Mouse (Mus musculus): Measurements from ENCODE around the gene Acox2. TPM values are rescaled to one million over a fixed set of nuclear protein-coding genes. Genes with fewer than 3 reads are reported as not detected.

Acox2 gene
- 0.34 TPM in 1 of 2 replicates, not detected in the other for polyA plus RNA-seq (2014; fragmentation: Nextera tagmentation; extraction: Ambion mirVana)

- Histone ChIP-seq H3K9me3 (ENCODE audit: control insufficient read depth, low read depth, low read length) (no peaks in the 10 kb centered on the region), H3K4me1 (ENCODE audit: control insufficient read depth, insufficient read depth, low read length) (no peaks in the 10 kb centered on the region), H3K27me3 (ENCODE audit: control insufficient read depth, insufficient read depth, low read length) (no peaks in the 10 kb centered on the region), H3K36me3 (ENCODE audit: control insufficient read depth, insufficient read depth, low read length) (no peaks in the 10 kb centered on the region), H3K9ac (replicated peaks; ENCODE audit: low read depth, low read length) (no peak within 1 kb of the TSS), H3K4me2 (replicated peaks; ENCODE audit: low read depth, low read length) (no peak within 1 kb of the TSS), H3K27ac (ENCODE audit: low read length) (no peak within 1 kb of the TSS), H3K4me3 (ENCODE audit: low read depth, low read length) (no peak within 1 kb of the TSS)
- no peak for ATAC-seq (ENCODE audit: insufficient number of reproducible peaks, insufficient read depth, low FRiP score, low read depth)
- 77% methylated on average over 3 of the region's 3 CpGs for WGBS
These were observed at the start of gene Acox2 for GRCm38 (mm10) chr14:8259166-8259565. Acox2 (minus strand) TSS chr14:8259353.

DNA sequence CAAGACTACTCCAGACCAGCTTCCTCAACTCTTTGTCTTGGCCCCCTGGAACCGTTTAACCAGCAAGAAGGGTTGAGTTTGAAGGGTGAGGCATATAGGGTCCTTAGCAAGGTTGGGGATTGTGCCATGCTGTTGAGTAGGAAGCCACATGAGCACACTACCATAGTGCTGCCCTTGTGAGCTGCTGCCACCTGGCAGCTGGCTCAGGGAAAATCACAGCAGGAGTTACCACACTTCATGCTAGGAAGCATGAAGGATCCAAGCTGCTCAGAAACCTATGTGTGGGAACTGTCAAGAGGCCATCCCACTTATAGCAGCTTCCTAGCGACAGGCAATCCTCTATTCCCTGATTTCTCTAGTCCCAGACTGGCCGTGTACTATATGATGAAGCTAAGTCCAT is 49.5 kb upstream of the Acox2 start:
- Histone ChIP-seq H3K27ac (ENCODE audit: low read length) (no peak overlapping the region), H3K27me3 (ENCODE audit: control insufficient read depth, insufficient read depth, low read length) (no peaks in the 10 kb centered on the region), H3K4me2 (replicated peaks; ENCODE audit: low read depth, low read length) (no peak overlapping the region), H3K9me3 (ENCODE audit: control insufficient read depth, low read depth, low read length) (no peaks in the 10 kb centered on the region), H3K36me3 (ENCODE audit: control insufficient read depth, insufficient read depth, low read length) (no peaks in the 10 kb centered on the region), H3K4me1 (ENCODE audit: control insufficient read depth, insufficient read depth, low read length) (peaks cover 5% of the 10 kb centered on the region; the same call in 1 of the 2 replicates), H3K9ac (replicated peaks; ENCODE audit: low read depth, low read length) (no peak overlapping the region), H3K4me3 (ENCODE audit: low read depth, low read length) (no peak overlapping the region)
- whole genome bisulfite sequencing, result 76% methylated on average over 3 of the region's 3 CpGs
- ATAC-seq (ENCODE audit: insufficient number of reproducible peaks, insufficient read depth, low FRiP score, low read depth), result no peak

- Histone ChIP-seq H3K36me3 (ENCODE audit: control insufficient read depth, insufficient read depth, low read length) (no peaks in the 10 kb centered on the region), H3K9ac (replicated peaks; ENCODE audit: low read depth, low read length) (no peak overlapping the region), H3K27me3 (ENCODE audit: control insufficient read depth, insufficient read depth, low read length) (no peaks in the 10 kb centered on the region), H3K9me3 (ENCODE audit: control insufficient read depth, low read depth, low read length) (no peaks in the 10 kb centered on the region), H3K4me3 (ENCODE audit: low read depth, low read length) (no peak overlapping the region), H3K4me1 (ENCODE audit: control insufficient read depth, insufficient read depth, low read length) (peaks cover 5% of the 10 kb centered on the region; the same call in 1 of the 2 replicates), H3K4me2 (replicated peaks; ENCODE audit: low read depth, low read length) (no peak overlapping the region), H3K27ac (ENCODE audit: low read length) (no peak overlapping the region)
- WGBS, result 73% methylated on average over 6 of the region's 6 CpGs
- no peak for ATAC-seq (ENCODE audit: insufficient number of reproducible peaks, insufficient read depth, low FRiP score, low read depth)
These were observed 47.7 kb upstream of the Acox2 start for GRCm38 (mm10) chr14:8306884-8307283.

DNA sequence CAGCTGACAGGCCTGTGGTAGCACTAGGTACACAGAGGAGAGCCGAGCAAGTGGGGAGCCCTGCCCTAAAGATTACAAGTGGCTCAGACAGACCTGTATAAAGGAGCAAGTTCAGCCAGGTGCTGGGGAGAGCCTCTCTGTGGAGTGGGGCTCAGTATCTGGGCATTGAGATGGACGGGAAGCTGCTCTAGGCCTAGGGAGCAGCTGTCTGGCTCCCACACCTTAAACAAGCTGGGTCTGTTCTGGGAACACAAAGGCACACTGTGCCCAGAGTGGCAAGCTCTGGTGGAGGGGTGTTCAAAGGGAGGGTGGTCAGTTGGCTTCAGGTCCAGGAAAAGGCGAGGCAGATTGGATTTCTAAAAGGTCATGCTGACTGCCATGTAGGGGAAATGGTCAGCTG is 45.9 kb upstream of the Acox2 start:
- peaks cover 5% of the 10 kb centered on the region; the same call in 1 of the 2 replicates for H3K4me1 ChIP-seq (ENCODE audit: control insufficient read depth, insufficient read depth, low read length)
- no peak overlapping the region for H3K9ac ChIP-seq (replicated peaks; ENCODE audit: low read depth, low read length)
- H3K4me3 ChIP-seq (ENCODE audit: low read depth, low read length), result no peak overlapping the region
- WGBS, result 52% methylated on average over 3 of the region's 3 CpGs
- ATAC-seq (ENCODE audit: insufficient number of reproducible peaks, insufficient read depth, low FRiP score, low read depth), result peak; percentile 70
- no peaks in the 10 kb centered on the region for H3K9me3 ChIP-seq (ENCODE audit: control insufficient read depth, low read depth, low read length)
- no peaks in the 10 kb centered on the region for H3K36me3 ChIP-seq (ENCODE audit: control insufficient read depth, insufficient read depth, low read length)
- no peaks in the 10 kb centered on the region for H3K27me3 ChIP-seq (ENCODE audit: control insufficient read depth, insufficient read depth, low read length)
- no peak overlapping the region for H3K4me2 ChIP-seq (replicated peaks; ENCODE audit: low read depth, low read length)
- H3K27ac ChIP-seq (ENCODE audit: low read length), result no peak overlapping the region

DNA sequence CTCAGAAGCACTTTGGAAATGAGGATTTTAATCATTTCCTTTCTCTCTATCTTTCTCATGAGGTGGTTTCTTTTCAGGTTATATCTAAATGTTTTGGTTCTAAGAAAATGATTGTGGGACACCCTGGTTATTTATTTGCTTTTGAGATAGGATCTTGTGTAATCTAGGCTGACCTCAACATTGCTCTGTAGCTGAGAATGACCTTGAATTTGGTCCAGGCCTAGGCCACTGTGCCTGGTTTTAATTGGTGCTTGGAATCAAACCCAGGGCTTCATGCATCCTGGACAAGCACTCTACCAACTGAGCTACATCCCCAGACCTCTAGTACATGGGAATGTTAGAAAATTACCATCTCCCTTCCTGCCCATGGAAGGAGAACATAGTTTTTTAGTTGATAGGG is 44.9 kb upstream of the Acox2 start:
- ATAC-seq (ENCODE audit: insufficient number of reproducible peaks, insufficient read depth, low FRiP score, low read depth), result no peak
- Histone ChIP-seq H3K9ac (replicated peaks; ENCODE audit: low read depth, low read length) (no peak overlapping the region), H3K27me3 (ENCODE audit: control insufficient read depth, insufficient read depth, low read length) (no peaks in the 10 kb centered on the region), H3K36me3 (ENCODE audit: control insufficient read depth, insufficient read depth, low read length) (no peaks in the 10 kb centered on the region), H3K4me2 (replicated peaks; ENCODE audit: low read depth, low read length) (no peak overlapping the region), H3K27ac (ENCODE audit: low read length) (no peak overlapping the region), H3K9me3 (ENCODE audit: control insufficient read depth, low read depth, low read length) (no peaks in the 10 kb centered on the region), H3K4me3 (ENCODE audit: low read depth, low read length) (no peak overlapping the region), H3K4me1 (ENCODE audit: control insufficient read depth, insufficient read depth, low read length) (no peaks in the 10 kb centered on the region)

DNA sequence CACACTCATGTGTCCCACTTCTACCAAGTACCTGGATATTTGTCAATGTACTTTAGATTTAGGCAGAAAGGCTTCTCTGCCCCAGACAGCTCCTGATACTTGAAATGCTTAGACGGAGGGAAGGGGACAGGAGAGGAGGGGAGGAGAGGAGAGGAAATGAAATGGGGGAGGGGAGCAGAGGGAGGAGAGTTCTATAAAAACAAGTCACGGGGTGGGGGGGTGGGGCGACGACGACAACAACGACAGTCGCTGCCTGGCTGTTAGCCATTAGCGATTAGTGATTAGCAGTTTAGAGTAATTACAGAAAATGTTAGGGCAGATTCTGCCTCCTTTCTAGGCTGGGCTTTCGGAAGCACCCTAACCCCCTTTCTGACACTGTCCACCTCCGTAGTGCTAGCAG is 43.5 kb upstream of the Acox2 start:
- no peak overlapping the region for H3K4me3 ChIP-seq (ENCODE audit: low read depth, low read length)
- H3K27ac ChIP-seq (ENCODE audit: low read length), result no peak overlapping the region
- no peak overlapping the region for H3K9ac ChIP-seq (replicated peaks; ENCODE audit: low read depth, low read length)
- 18% methylated on average over 10 of the region's 10 CpGs for WGBS
- H3K9me3 ChIP-seq (ENCODE audit: control insufficient read depth, low read depth, low read length), result no peaks in the 10 kb centered on the region
- no peaks in the 10 kb centered on the region for H3K4me1 ChIP-seq (ENCODE audit: control insufficient read depth, insufficient read depth, low read length)
- ATAC-seq (ENCODE audit: insufficient number of reproducible peaks, insufficient read depth, low FRiP score, low read depth), result no peak
- H3K4me2 ChIP-seq (replicated peaks; ENCODE audit: low read depth, low read length), result no peak overlapping the region
- H3K27me3 ChIP-seq (ENCODE audit: control insufficient read depth, insufficient read depth, low read length), result no peaks in the 10 kb centered on the region
- no peaks in the 10 kb centered on the region for H3K36me3 ChIP-seq (ENCODE audit: control insufficient read depth, insufficient read depth, low read length)

DNA sequence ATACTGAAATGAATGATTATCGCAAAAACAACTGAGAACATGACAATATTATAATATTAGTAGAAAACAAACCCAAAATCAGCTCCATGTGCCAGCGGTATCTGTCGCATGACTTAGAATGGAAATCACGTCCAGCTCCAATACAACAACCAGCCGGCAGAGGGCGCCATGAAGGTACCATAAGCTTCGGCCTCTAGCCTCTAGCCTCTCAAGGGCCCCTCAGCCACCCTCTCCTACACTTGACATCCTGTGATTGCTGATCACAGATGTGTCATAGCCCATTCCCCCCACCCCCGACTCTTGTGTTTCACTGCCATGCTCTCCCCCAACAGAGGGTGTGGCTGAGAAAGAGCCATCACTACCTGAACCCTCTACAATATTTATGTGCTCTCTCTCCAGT is 41.1 kb upstream of the Acox2 start:
- Histone ChIP-seq H3K4me1 (ENCODE audit: control insufficient read depth, insufficient read depth, low read length) (no peaks in the 10 kb centered on the region), H3K27me3 (ENCODE audit: control insufficient read depth, insufficient read depth, low read length) (no peaks in the 10 kb centered on the region), H3K4me3 (ENCODE audit: low read depth, low read length) (no peak overlapping the region), H3K9ac (replicated peaks; ENCODE audit: low read depth, low read length) (no peak overlapping the region), H3K9me3 (ENCODE audit: control insufficient read depth, low read depth, low read length) (no peaks in the 10 kb centered on the region), H3K27ac (ENCODE audit: low read length) (no peak overlapping the region), H3K36me3 (ENCODE audit: control insufficient read depth, insufficient read depth, low read length) (no peaks in the 10 kb centered on the region), H3K4me2 (replicated peaks; ENCODE audit: low read depth, low read length) (no peak overlapping the region)
- 33% methylated on average over 8 of the region's 8 CpGs for WGBS
- ATAC-seq (ENCODE audit: insufficient number of reproducible peaks, insufficient read depth, low FRiP score, low read depth), result no peak

- no peak overlapping the region for H3K9ac ChIP-seq (replicated peaks; ENCODE audit: low read depth, low read length)
- 65% methylated on average over 5 of the region's 5 CpGs for WGBS
- ATAC-seq (ENCODE audit: insufficient number of reproducible peaks, insufficient read depth, low FRiP score, low read depth), result no peak
These were observed 38.7 kb upstream of the Acox2 start for GRCm38 (mm10) chr14:8297889-8298293.

DNA sequence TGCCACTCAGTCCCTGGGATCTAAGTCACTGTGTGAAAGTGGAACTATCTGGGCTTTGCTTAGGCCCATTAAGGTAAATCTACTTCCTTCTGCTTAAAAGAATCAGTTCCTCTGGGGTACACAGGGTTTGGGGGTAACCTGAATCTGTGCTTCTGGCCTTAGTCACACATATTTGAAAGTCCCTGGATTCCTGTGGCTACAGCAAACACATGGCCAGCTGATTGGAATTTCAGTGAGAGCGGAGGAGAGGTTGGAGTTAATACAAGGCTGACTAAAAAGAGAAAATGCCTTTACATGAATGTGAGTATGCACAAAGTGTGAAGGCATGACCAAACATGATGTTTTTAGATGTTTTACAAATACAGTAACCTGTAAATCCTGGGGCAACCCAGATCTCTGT is 35.1 kb upstream of the Acox2 start:
- Histone ChIP-seq H3K27ac (ENCODE audit: low read length) (no peak overlapping the region), H3K4me1 (ENCODE audit: control insufficient read depth, insufficient read depth, low read length) (no peaks in the 10 kb centered on the region), H3K36me3 (ENCODE audit: control insufficient read depth, insufficient read depth, low read length) (no peaks in the 10 kb centered on the region), H3K4me2 (replicated peaks; ENCODE audit: low read depth, low read length) (no peak overlapping the region), H3K4me3 (ENCODE audit: low read depth, low read length) (no peak overlapping the region), H3K27me3 (ENCODE audit: control insufficient read depth, insufficient read depth, low read length) (no peaks in the 10 kb centered on the region), H3K9me3 (ENCODE audit: control insufficient read depth, low read depth, low read length) (peaks cover 2% of the 10 kb centered on the region; the same call in 1 of the 2 replicates), H3K9ac (replicated peaks; ENCODE audit: low read depth, low read length) (no peak overlapping the region)
- whole genome bisulfite sequencing, result 85% methylated on average over 1 of the region's 1 CpGs
- no peak for ATAC-seq (ENCODE audit: insufficient number of reproducible peaks, insufficient read depth, low FRiP score, low read depth)

More at GRCm38 (mm10) chr14:8297889-8298293, 38.7 kb upstream of the Acox2 start:
- no peaks in the 10 kb centered on the region for H3K27me3 ChIP-seq (ENCODE audit: control insufficient read depth, insufficient read depth, low read length)
- H3K4me1 ChIP-seq (ENCODE audit: control insufficient read depth, insufficient read depth, low read length), result no peaks in the 10 kb centered on the region
- H3K36me3 ChIP-seq (ENCODE audit: control insufficient read depth, insufficient read depth, low read length), result no peaks in the 10 kb centered on the region
- no peaks in the 10 kb centered on the region for H3K9me3 ChIP-seq (ENCODE audit: control insufficient read depth, low read depth, low read length)
- H3K27ac ChIP-seq (ENCODE audit: low read length), result no peak overlapping the region
- H3K4me2 ChIP-seq (replicated peaks; ENCODE audit: low read depth, low read length), result no peak overlapping the region
- no peak overlapping the region for H3K4me3 ChIP-seq (ENCODE audit: low read depth, low read length)

Data from stomach, embryonic 14.5 days (tissue).